In genomic region chr6:99484884-99485216, GRCm38 (mm10) we compare ENCODE assay signal across 8 mouse cellular contexts. TPM values are rescaled to one million over a fixed set of nuclear protein-coding genes. Genes with fewer than 3 reads are reported as not detected.
A peak's percentile ranks its signal among the peaks of the same experiment; 100 is the strongest.
DNase-seq lines count a peak whose midpoint lies in the region; ATAC-seq and TF ChIP-seq lines count a peak whose summit lies in the region.

No protein-coding gene starts in this region.

- H3K4me2 ChIP-seq in heart, postnatal 0 days (ENCODE audit: low read depth, low read length): peak overlapping the region; percentile 62
- H3K4me2 ChIP-seq in hindbrain, embryonic 12.5 days (replicated peaks): peak overlapping the region; percentile 32
- peak overlapping the region; percentile 26 for H3K4me2 ChIP-seq in midbrain, embryonic 12.5 days (replicated peaks)

- TF ChIP-seq CTCF in heart, postnatal 0 days (IDR thresholded peaks at IDR 0.05; ENCODE audit: low read depth): no peak
- no peak for TF ChIP-seq CTCF in bone marrow macrophage, adult 2 months (IDR thresholded peaks at IDR 0.05; ENCODE audit: low read depth, low read length)

- peaks cover 21% of the 10 kb centered on the region for H3K4me1 ChIP-seq in heart, postnatal 0 days (ENCODE audit: control insufficient read depth, insufficient read depth)
- peaks cover 33% of the 10 kb centered on the region for H3K4me1 ChIP-seq in bone marrow macrophage, adult 2 months (ENCODE audit: control insufficient read depth, insufficient read depth, low read length)
- peaks cover 31% of the 10 kb centered on the region for H3K4me1 ChIP-seq in hindbrain, embryonic 12.5 days
- peaks cover 26% of the 10 kb centered on the region for H3K4me1 ChIP-seq in midbrain, embryonic 12.5 days

- H3K9me3 ChIP-seq in heart, postnatal 0 days (replicated peaks; ENCODE audit: control insufficient read depth, low read length): no peaks in the 10 kb centered on the region
- H3K9me3 ChIP-seq in hindbrain, embryonic 12.5 days (replicated peaks): no peaks in the 10 kb centered on the region
- H3K9me3 ChIP-seq in midbrain, embryonic 12.5 days: no peaks in the 10 kb centered on the region

- peak overlapping the region; percentile 50 for H3K9ac ChIP-seq in heart, postnatal 0 days (replicated peaks; ENCODE audit: low read depth, low read length)
- H3K9ac ChIP-seq in hindbrain, embryonic 12.5 days: no peak overlapping the region
- no peak overlapping the region for H3K9ac ChIP-seq in midbrain, embryonic 12.5 days (replicated peaks)

- TF ChIP-seq EP300 in heart, postnatal 0 days (IDR thresholded peaks at IDR 0.05; ENCODE audit: low read depth): 0 out of 2 replicates have a peak, but pooled peaks have one; percentile 11

- 17% methylated on average over 8 of the region's 8 CpGs for WGBS in heart, postnatal 0 days
- 49% methylated on average over 8 of the region's 8 CpGs for WGBS in hindbrain, embryonic 12.5 days
- 71% methylated on average over 8 of the region's 8 CpGs for WGBS in midbrain, embryonic 12.5 days

- no peak for DNase-seq in heart, postnatal 0 days (ENCODE audit: low spot score)
- no peak for DNase-seq in heart, adult 9 months (ENCODE audit: low spot score in 2 of 2)
- no peak for DNase-seq in frontal cortex, adult 2 months (ENCODE audit: extremely low spot score in 1 of 2, low spot score in 1 of 2)
- no peak for DNase-seq in gastrocnemius, adult 8-10 months (ENCODE audit: low spot score in 2 of 2)

- H3K27ac ChIP-seq in heart, postnatal 0 days (ENCODE audit: low read depth): peak overlapping the region; percentile 94
- peak overlapping the region; percentile 84 for H3K27ac ChIP-seq in bone marrow macrophage, adult 2 months (ENCODE audit: insufficient read depth, low read depth, low read length)
- peak overlapping the region; percentile 79 for H3K27ac ChIP-seq in hindbrain, embryonic 12.5 days
- peak overlapping the region; percentile 72 for H3K27ac ChIP-seq in midbrain, embryonic 12.5 days (replicated peaks)

- no peaks in the 10 kb centered on the region for H3K27me3 ChIP-seq in heart, postnatal 0 days (ENCODE audit: control insufficient read depth, insufficient read depth, low read length)
- H3K27me3 ChIP-seq in hindbrain, embryonic 12.5 days: no peaks in the 10 kb centered on the region
- no peaks in the 10 kb centered on the region for H3K27me3 ChIP-seq in midbrain, embryonic 12.5 days

- H3K36me3 ChIP-seq in heart, postnatal 0 days (replicated peaks; ENCODE audit: control insufficient read depth, insufficient read depth, low read length): no peaks in the 10 kb centered on the region
- H3K36me3 ChIP-seq in hindbrain, embryonic 12.5 days: no peaks in the 10 kb centered on the region
- H3K36me3 ChIP-seq in midbrain, embryonic 12.5 days: no peaks in the 10 kb centered on the region; the same call in 1 of the 2 replicates

- H3K4me3 ChIP-seq in heart, postnatal 0 days (ENCODE audit: low read depth, low read length): peak overlapping the region; percentile 24
- peak overlapping the region; percentile 49 for H3K4me3 ChIP-seq in bone marrow macrophage, adult 2 months (ENCODE audit: insufficient read depth, low read length)
- no peak overlapping the region for H3K4me3 ChIP-seq in hindbrain, embryonic 12.5 days
- no peak overlapping the region for H3K4me3 ChIP-seq in midbrain, embryonic 12.5 days

- no peak for ATAC-seq in heart, postnatal 0 days (ENCODE audit: insufficient read depth, low read depth)
- no peak for ATAC-seq in hindbrain, embryonic 12.5 days (ENCODE audit: low FRiP score)
- no peak; the same call in 1 of the 2 replicates for ATAC-seq in midbrain, embryonic 12.5 days (ENCODE audit: low FRiP score, low read depth)
- no peak for ATAC-seq in monocyte, adult 5-6 weeks (replicated peaks; ENCODE audit: insufficient number of reproducible peaks, low FRiP score, low TSS enrichment, poor library complexity, severe bottlenecking)

- TF ChIP-seq POLR2A in bone marrow macrophage, adult 2 months (IDR thresholded peaks at IDR 0.05; ENCODE audit: borderline replicate concordance, low read depth, low read length): no peak

RNA-seq across cellular contexts. Expression of gene Foxp1, which starts 37.7 kb away (rescaled TPM):
- total RNA-seq in heart, postnatal 0 days (2014; rRNA removed; ENCODE audit: low replicate concordance): 88.1 and 96.1 TPM in 2 replicates
- polyA plus RNA-seq in heart, postnatal 0 days (2015; fragmentation: Nextera tagmentation; extraction: Ambion mirVana): 39.5 and 40.7 TPM in 2 replicates
- polyA plus RNA-seq in bone marrow macrophage, adult 2 months (2012; ENCODE audit: insufficient read depth, insufficient read length, missing spikeins): 73.4 and 77.6 TPM in 2 replicates
- polyA plus RNA-seq in hindbrain, embryonic 12.5 days (2016; fragmentation: Nextera tagmentation; extraction: Ambion mirVana): 87.6 and 88.4 TPM in 2 replicates
- polyA plus RNA-seq in midbrain, embryonic 12.5 days (2016; fragmentation: Nextera tagmentation; extraction: Ambion mirVana): 91.7 and 96.6 TPM in 2 replicates
- polyA plus RNA-seq in frontal cortex, adult 2 months (2012; rRNA removed): 49.5 and 53.6 TPM in 2 replicates
- 10 to 100 TPM; 10.0 to 15.5 (median 13.9) TPM for total RNA-seq in gastrocnemius, adult 8-10 months (2022)
- total RNA-seq in monocyte, adult 5-6 weeks (2017): 75.1 to 154 TPM (median 114 TPM) in 3 replicates

Comparison
In these comparisons a context has a peak if more than half of its experiments do, and no peak if none do; other contexts are left out.
1. H3K4me3 ChIP-seq: peak in heart, postnatal 0 days (single experiment) and bone marrow macrophage, adult 2 months (single experiment); none in hindbrain, embryonic 12.5 days (single experiment) and midbrain, embryonic 12.5 days (single experiment).
2. Peak in every context shown above with its lines, with median percentiles within 50 percentile points of each other: H3K27ac ChIP-seq and H3K4me2 ChIP-seq.